Mouse (Mus musculus): ENCODE measurements at regions not wholly inside any gene's neighbourhood (a gene's known extent, or its start where the extent isn't known, plus 50 kb on each side); places are given as distances from the start of the nearest gene placed in this dataset.
A peak's percentile ranks its signal among the peaks of the same experiment; 100 is the strongest.

DNA sequence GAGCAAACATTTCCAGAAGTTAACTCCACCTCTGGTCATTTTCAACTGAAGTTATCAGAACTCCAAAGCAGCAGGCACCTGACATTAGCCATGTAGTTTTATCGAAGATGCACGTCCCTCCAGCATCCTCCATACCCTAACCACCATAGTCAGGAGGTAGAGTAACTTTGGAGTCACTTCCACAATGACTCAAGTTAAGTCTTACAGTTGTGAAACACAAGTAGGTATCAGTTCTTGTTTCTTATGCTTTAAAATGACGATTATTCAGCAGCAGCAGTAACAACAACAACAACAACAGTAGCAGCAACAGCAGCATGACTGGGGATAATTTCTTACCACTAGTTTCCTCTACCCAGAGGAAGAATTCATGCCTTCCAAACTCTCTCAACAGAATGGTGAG is 51.3 kb upstream of the Tank start:
- DNase-seq (ENCODE audit: low spot score): no peak

- DNase-seq (ENCODE audit: low spot score): no peak
Measured at GRCm38 (mm10) chr2:61524060-61524734, 54.2 kb upstream of the Tank start.

DNA sequence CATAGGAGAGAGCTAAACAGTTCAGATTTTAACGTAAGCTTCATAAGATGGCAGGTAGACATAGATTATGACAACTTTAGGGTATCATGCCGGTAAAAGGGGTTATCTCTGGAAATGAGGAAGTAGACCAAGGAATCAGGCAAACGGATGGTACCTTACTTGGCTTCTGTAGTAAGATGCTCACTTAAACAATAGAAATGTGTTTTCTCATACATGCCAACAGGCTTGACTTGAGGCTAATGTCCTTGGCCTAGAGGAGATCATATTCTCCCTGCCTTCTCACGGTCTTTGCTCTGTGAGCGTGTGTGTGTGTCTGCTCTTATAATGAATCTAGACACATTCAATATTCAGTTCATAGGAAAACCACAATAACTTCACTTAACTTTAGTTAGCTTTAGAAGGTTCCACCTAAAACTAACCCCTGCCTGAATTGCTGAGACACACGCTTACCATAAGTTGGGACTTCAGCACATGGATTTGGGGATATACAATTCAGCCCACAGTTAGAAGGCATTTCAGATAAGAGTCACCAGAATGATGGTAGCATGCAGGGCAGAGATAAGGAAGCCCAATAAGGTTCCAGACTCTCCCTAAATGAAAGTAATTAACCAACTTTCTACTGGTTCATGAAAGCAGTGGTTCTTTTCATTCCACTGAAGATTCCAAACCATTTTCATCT is 63.8 kb upstream of the Tank start:
- no peak for DNase-seq (ENCODE audit: low spot score)

DNA sequence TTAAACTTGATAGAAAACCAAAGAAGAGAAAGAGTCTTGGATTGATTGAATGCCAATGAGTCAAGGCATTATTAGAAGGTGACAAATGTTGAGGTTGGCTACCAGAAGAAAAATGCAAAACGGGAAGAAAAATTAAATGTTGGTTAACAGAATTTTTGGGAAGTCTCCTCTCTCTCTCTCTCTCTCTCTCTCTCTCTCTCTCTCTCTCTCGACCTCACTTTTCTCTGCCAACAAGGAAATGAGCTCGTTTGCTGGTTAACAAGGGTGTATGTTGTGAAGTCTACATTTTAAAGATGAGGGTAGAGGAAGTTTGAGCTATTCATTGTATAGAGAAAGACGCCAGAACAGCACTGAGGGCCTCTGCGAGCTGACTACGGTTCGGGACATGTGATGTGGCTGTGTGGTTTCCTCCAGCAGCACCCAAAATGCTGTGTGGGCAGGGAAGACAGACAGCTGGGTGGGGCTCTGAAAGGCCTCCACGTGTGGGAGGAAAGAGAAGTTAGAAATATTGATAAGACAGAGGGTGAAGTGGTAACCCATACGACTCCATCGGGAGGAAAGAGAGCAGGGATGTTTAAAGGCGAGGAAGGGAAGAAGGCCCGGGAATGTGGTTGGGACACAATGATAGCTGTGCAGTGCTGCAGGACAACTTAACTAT is 64.5 kb upstream of the Tank start:
- DNase-seq (ENCODE audit: low spot score): no peak

- DNase-seq (ENCODE audit: low spot score): no peak
Measured at GRCm38 (mm10) chr2:61503594-61503993, 74.8 kb upstream of the Tank start.

DNA sequence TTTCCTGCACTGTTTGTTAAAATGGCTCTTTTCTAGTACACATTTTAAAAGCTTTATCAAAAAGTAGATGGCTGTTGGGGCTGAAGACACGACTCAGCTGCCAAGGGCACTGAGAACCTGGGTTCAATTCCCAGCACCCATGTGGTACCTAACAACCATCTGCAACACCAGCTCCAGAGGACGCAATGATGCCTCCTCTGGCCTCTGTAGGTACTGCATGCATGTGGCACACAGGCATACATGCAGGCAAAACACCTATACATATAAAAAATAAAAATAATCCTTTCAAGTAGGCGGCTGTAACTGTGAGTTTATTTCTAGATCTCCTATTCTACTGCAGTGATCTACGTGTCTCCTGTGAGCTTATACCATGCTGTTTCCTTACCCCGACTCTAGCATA is 76.5 kb upstream of the Tank start:
- DNase-seq (ENCODE audit: low spot score): no peak

GRCm38 (mm10) chr2:61499266-61499665 is 79.1 kb upstream of the Tank start:
- DNase-seq (ENCODE audit: low spot score): no peak

DNA sequence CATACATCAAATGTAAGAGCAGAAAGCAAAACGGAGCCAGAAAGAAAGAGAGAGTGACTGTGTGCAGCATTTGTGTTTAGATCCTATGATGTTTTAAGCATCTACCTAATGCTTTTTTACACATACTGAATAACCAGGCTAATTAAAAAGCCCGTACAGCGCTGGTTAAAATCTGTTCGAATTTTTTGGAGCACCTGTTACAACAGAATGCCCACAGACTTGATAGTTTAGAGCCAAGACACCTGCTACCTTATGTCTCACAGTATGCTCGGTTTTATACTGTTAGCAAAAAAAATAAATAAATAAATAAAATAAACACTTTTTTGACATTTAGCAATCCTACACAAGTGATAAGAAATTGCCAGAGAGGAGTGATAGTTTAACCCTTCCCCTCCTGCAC is 80.5 kb upstream of the Tank start:
- DNase-seq (ENCODE audit: low spot score): no peak

- no peak for DNase-seq (ENCODE audit: low spot score)
Measured at GRCm38 (mm10) chr2:61496968-61497367, 81.4 kb upstream of the Tank start.

- DNase-seq (ENCODE audit: low spot score): peak; percentile 74
Measured at GRCm38 (mm10) chr2:61493918-61494712, 84.3 kb upstream of the Tank start.

- no peak for DNase-seq (ENCODE audit: low spot score)
Measured at GRCm38 (mm10) chr2:61492043-61492743, 86.2 kb upstream of the Tank start.

DNA sequence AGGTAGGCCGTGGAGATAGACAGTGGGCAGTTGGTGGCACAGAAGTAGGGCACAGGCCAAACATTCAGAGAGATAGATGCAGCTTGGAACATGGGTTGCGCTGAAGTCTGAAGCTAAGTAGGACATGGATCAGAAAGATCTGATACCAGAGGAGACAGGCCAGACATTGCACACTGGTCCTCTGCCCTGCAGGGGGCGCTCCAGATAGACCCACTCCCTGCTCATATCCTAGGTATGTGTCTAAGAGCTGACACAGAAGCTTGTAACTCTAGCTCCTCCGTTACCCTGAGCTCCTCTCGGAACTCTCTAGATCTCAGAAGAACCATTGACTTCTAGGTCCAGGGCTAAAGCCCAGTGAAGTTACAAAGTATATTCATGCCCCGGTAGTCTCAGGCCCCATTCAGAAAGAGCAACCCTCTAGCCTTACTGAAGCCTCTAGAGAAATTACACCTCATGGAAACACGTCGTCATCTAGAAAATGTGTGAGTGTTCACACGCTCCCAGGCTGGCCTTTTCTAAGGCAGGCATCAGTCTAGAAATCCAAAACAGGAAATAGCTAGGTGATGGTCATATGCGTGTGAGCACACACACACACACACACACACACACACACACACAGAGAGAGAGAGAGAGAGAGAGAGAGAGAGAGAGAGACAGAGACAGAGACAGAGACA is 87.8 kb upstream of the Tank start:
- no peak for DNase-seq (ENCODE audit: low spot score)

DNA sequence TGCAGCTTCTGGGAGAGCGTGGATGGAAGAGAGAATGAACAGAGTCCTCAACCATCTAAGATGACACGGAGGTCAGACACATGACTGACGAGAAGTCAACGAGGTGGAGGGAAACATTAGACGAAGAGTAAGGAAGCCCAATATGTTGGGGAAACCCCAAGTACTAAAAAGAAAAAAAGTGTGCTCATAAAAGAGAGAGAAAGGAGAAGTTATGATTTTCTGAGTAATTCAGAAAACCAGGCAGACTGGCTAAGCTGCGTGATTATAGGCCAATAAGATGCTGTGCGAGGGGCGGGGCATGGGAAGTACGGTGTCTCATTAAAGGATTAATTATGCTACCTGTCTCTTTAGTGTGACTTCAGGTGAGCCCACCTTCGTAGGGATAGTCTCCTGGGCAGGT is 88.6 kb upstream of the Tank start:
- no peak for DNase-seq (ENCODE audit: low spot score)

DNA sequence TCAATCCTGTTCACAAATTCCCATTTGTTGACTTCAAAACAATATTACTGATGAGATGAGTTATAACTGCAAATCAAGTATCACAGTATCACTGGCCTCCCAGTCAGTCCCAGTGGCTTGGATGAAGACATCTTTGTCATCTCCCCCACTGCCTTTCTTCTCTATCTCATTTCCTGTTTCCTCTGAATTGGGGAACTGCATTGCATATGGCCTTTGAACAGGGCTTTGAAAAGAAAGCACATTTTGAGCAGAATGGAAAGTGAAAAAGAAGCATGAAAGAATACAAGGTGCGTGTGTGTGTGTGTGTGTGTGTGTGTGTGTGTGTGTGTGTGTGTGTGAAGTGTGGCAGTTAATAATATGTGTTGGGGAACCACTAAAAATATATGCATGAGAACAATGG is 94.6 kb upstream of the Tank start:
- DNase-seq (ENCODE audit: low spot score): no peak

DNA sequence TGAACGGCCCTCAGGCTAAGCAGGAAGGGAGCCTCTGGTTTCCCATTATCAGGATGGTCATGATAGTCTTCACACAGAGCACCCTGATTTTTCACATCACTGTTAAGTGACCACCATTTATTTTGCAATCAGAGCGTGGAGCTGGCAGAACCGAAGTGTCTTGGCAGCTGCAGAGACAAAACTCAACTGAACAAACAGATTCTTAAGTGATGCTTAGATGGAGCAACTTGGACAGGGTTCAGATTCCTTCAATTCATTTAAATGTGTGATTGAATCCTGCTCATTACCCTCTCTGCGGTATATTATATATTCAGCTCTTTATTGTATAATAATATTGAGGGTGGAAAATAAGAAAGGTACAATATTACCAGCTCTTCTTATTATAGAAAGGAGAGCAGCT is 101.7 kb upstream of the Tank start:
- DNase-seq (ENCODE audit: low spot score): no peak

- DNase-seq (ENCODE audit: low spot score): no peak
Measured at GRCm38 (mm10) chr2:61474626-61475025, 103.8 kb upstream of the Tank start.

DNA sequence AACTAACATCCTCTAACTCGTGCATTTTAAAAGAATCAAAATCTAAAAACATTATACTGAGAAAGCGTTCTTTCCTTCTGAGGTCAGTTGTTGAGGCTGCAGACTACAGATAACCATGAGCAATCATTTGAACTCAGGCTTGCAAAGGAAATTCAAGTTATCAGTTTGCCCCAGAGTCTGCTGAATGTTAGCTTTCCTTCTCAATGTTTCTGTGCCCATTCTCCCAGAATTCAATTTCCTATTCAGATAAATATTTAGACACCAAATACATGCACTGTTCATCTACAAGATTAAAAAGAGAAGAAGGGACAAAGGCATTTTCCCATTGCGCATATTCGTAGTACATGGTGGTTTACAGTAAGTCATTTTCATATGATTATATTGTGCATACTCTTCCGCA is 107.9 kb upstream of the Tank start:
- DNase-seq (ENCODE audit: low spot score): no peak

DNA sequence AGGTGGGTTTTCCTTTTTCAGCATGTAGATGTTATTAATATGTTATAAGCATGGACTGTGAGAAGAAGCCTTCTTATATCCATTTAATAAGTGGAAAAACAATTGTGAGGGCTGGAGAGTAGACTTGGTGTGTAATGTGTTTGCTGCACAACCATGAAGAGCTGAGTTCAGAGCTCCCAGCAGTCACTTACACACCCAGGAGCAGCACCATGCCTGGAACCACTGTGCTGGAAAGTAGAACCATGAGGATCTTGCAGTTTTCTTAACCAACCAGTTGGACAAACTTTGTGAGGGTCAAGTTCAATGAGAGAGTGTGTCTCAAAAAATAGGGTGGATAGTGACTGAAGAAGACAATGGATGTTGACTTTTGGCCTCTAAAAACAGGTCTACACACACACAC is 108.3 kb upstream of the Tank start:
- DNase-seq (ENCODE audit: low spot score): no peak

DNA sequence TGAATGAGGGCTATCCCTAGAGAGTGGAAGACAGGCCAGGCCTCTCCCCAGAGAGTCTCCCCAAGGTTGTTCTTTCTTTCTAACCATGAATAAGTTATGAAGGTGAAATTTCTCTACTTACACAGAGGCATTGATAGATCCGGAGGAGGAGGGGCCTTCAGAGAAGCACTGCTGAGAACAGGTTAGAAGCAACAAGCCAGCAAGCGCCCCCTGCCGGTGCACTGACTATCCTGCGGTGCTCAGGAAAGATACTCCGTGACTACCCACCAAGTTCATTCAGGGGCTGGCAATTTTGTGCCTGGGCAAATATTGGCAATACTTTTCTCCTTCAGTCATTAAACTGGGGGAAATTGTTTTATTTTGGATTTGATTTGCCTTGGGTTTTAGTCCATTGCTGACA is 122.5 kb upstream of the Tank start:
- DNase-seq (ENCODE audit: low spot score): no peak

DNA sequence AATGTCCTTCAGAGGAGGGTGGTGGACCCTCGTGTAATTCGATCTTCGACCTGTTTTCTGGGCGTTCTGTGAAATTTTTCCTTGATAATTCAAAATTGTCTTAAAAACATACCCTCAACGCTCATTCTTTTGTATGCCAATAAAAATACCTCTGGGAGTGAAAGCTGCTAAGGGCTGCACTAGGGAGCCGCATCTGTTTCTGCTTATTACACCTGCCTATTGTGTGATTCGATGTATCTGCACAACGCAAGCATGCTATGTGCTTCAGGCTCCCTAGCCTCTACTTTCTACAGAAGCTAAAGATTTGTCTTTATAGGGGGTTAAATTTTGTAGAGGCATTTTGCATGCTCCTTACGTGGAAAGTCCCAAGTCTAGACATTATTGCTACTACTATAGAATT is 123.7 kb upstream of the Tank start:
- DNase-seq (ENCODE audit: low spot score): no peak

GRCm38 (mm10) chr2:61454311-61454728 is 124.1 kb upstream of the Tank start:
- peak; percentile 83 for DNase-seq (ENCODE audit: low spot score)
